Mouse (Mus musculus) myocyte (in vitro differentiated cells): ENCODE results near the gene E130114P18Rik.

Experiments used
- CEBPB ChIP-seq: IDR thresholded peaks from 2 replicates; pipeline ENCODE4 v1.6.1; 2011; ENCODE audit warnings: mild to moderate bottlenecking, moderate library complexity; ENCODE audit not compliant: poor library complexity, insufficient read depth, severe bottlenecking
- E2F4 ChIP-seq: IDR thresholded peaks from one replicate; pipeline ENCODE4 v1.6.1; 2011; ENCODE audit warnings: mild to moderate bottlenecking, control low read depth, moderate library complexity; ENCODE audit not compliant: insufficient read depth
- MAX ChIP-seq: IDR thresholded peaks from one replicate; pipeline ENCODE4 v1.6.1; 2011; ENCODE audit warnings: low read depth, mild to moderate bottlenecking, control low read depth
- MYOD1 ChIP-seq, 3 experiments: IDR thresholded peaks; one replicate each; pipeline ENCODE4 v1.6.1; 2011; ENCODE audit warnings: control low read depth in 2 of 3, low read depth in 2 of 3, mild to moderate bottlenecking in 2 of 3, moderate library complexity in 1 of 3; ENCODE audit not compliant: insufficient read length in 2 of 3, control insufficient read depth in 1 of 3
- MYOG ChIP-seq, 3 experiments: IDR thresholded peaks; one replicate each; pipeline ENCODE4 v1.6.1; 2011; ENCODE audit warnings: control low read depth in 2 of 3, low read depth in 2 of 3, mild to moderate bottlenecking in 2 of 3; ENCODE audit not compliant: insufficient read length in 2 of 3, control insufficient read depth in 1 of 3, insufficient read depth in 1 of 3
- POLR2A ChIP-seq: IDR thresholded peaks from one replicate; pipeline ENCODE4 v1.6.1; 2011; ENCODE audit warnings: low read depth, mild to moderate bottlenecking, control low read depth, moderate library complexity; ENCODE audit not compliant: insufficient read length
- POLR2AphosphoS2 ChIP-seq: IDR thresholded peaks from one replicate; pipeline ENCODE4 v1.6.1; 2011; ENCODE audit warnings: low read depth, control low read depth; ENCODE audit not compliant: insufficient read length
- REST ChIP-seq: IDR thresholded peaks from one replicate; pipeline ENCODE4 v1.6.1; 2011; ENCODE audit warnings: mild to moderate bottlenecking, control low read depth, moderate library complexity; ENCODE audit not compliant: insufficient read depth, insufficient read length
- SRF ChIP-seq: IDR thresholded peaks from one replicate; pipeline ENCODE4 v1.6.1; 2011; ENCODE audit warnings: low read depth; ENCODE audit not compliant: control insufficient read depth, insufficient read length
- TCF12 ChIP-seq: IDR thresholded peaks from one replicate; pipeline ENCODE4 v1.6.1; 2011; ENCODE audit warnings: mild to moderate bottlenecking, control low read depth; ENCODE audit not compliant: poor library complexity, insufficient read depth, severe bottlenecking
- TCF3 ChIP-seq: IDR thresholded peaks from one replicate; pipeline ENCODE4 v1.6.1; 2011; ENCODE audit warnings: low read depth, control low read depth; ENCODE audit not compliant: insufficient read length
- USF1 ChIP-seq: IDR thresholded peaks from one replicate; pipeline ENCODE4 v1.6.1; 2011; ENCODE audit warnings: low read depth, mild to moderate bottlenecking, control low read depth, moderate library complexity

- TF ChIP-seq POLR2A: no peak
- TF ChIP-seq POLR2AphosphoS2: no peak
- no peak for TF ChIP-seq E2F4
- TF ChIP-seq MYOD1 (IDR thresholded peaks at IDR 0.05; ENCODE audit: control insufficient read depth in 1 of 3, insufficient read length in 2 of 3, low read depth in 2 of 3): no peak
- TF ChIP-seq TCF12: no peak
- no peak for TF ChIP-seq MAX
- TF ChIP-seq USF1: no peak
- TF ChIP-seq SRF: no peak
- TF ChIP-seq CEBPB: no peak
- TF ChIP-seq TCF3: no peak
- no peak for TF ChIP-seq REST
- TF ChIP-seq MYOG (IDR thresholded peaks at IDR 0.05; ENCODE audit: control insufficient read depth in 1 of 3, insufficient read depth in 1 of 3, insufficient read length in 2 of 3, low read depth in 2 of 3): no peak
These were observed 38.1 kb upstream of the E130114P18Rik start for GRCm38 (mm10) chr4:97816001-97816400.
